Mouse (Mus musculus) right cerebral cortex, postnatal 36 days (tissue): ENCODE measurements around the gene Il1f9.
"Not testable (repeated sequence)": the region's sequence is repeated elsewhere in the genome, so short reads cannot be mapped to it uniquely, and the experiment has no call there.

Experiments
- DNase-seq, 2 experiments: peaks; one replicate each; pipeline ENCODE4 v3.0.0; 2022; ENCODE audit warnings: low spot score in 2 of 2, mixed read lengths in 1 of 2

The Il1f9 gene

DNA sequence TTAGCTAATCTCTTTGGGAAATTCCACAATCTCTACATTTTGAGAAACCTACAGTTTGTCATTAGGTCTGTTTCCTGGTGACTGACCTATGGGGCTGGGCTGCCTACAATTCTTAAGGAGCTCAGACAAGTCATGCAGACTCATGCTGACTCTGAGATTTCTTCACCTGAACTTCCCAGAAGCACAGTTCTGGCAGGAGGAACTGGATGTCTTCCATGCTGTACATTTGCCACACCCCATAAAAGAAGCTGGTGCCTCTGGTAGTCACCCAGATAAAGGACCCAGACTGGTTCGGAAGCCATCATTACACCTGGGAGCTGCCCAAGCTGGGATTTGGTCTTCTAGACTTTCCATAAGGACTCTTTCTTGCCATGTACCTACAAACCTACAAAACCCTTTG lies at the start of gene Il1f9:
Il1f9 (plus strand) TSS at position 301 of the 400 bp plus-strand sequence.
- DNase-seq: no peak

- no peak for DNase-seq
Measured at GRCm38 (mm10) chr2:24152861-24153260, 33.4 kb upstream of the Il1f9 start, which contains the start of gene Il1f8. TSS of gene Il1f8 (plus strand) at chr2:24153161.

GRCm38 (mm10) chr2:24181683-24182331 lies 4.5 kb upstream of the Il1f9 start:
- DNase-seq: peak; percentile 8 to 16

GRCm38 (mm10) chr2:24182423-24183147 lies 3.7 kb upstream of the Il1f9 start:
- not testable (repeated sequence) for DNase-seq

DNA sequence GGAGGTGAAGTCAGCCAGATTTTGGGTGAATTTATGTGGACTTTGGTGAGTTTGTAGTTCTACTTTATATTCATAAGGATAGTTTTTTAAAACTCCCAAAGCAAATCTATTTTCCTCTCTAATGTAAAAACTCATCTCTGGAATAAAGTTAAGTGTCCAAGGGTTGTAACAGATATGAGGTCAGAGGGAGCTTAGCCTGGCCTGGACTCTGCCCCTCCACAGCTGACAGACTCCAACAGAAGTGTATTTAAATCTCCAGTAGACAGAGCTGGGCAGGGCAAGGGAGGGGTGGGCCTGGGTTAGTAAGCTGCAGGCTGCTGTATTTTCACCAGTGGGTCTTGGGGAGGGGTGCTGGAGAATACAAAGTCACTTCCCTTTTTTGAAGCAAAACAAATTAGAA lies 2.2 kb upstream of the Il1f9 start:
- DNase-seq: not testable (repeated sequence)

- DNase-seq: no peak
Measured at GRCm38 (mm10) chr2:24187585-24187984, 1.3 kb downstream of the Il1f9 start.

GRCm38 (mm10) chr2:24188189-24188588 lies 1.9 kb downstream of the Il1f9 start:
- DNase-seq: no peak

- DNase-seq: no peak
Measured at GRCm38 (mm10) chr2:24215118-24215517, 28.8 kb downstream of the Il1f9 start, which contains the start of gene Il1f6. TSS of gene Il1f6 (plus strand) at chr2:24215418.

- DNase-seq: no peak
Measured at GRCm38 (mm10) chr2:24227191-24227590, 40.9 kb downstream of the Il1f9 start.
